ENCODE assay signal across 9 mouse cellular contexts in the genomic region with DNA sequence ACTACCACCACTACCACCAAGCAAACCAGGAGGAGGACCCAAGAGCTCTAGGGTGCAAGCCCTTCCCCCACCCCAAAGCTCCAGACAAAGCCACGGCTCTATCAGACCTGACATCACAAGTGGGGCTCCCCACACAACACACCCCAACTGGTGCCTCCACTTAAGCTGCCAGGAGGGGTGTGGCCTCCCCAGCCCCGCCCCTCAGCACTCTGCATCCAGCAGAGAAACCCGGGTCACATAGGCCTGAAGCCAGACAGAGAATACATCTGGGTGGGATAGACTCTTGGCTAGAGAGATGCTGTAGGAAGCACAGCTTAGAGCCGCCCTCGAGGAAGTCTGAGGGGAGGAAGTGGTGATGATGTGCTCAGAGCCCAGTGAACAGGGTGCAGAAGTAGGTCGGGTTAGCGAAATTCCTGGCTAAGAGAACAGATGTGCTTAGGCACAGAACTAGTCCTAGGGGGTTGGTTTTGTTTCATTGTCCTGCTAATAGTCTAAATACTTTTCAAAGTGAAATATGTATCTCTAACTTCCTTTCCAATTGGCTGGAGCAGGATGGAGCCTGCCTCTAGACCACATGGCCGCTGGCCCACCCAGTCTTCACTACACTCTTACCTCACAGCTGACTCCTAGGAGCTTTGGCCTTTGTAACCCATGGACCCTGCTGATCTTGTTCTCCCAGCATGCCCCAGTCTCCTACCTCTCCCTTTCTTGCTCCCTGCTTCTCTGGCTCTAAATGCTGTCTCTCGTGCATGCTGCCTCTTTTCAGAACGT. TPM values are rescaled to one million over a fixed set of nuclear protein-coding genes. Genes with fewer than 3 reads are reported as not detected.
DNase-seq lines count a peak whose midpoint lies in the region; ATAC-seq and TF ChIP-seq lines count a peak whose summit lies in the region.
"Had no signal": no experiment of that assay in that cellular context is flagged by ENCODE, and none has a peak within 500 bp of the region (broad histone marks: within the 10 kb centered on the region; RNA-seq: fewer than 3 reads in every experiment).

No protein-coding gene starts in this region.

- no peaks in the 10 kb centered on the region for H3K9me3 ChIP-seq in embryonic facial prominence, embryonic 14.5 days (ENCODE audit: control insufficient read depth, low read length)
- no peaks in the 10 kb centered on the region for H3K9me3 ChIP-seq in neural tube, embryonic 15.5 days (replicated peaks)
- no peaks in the 10 kb centered on the region for H3K9me3 ChIP-seq in midbrain, postnatal 0 days (ENCODE audit: low read length)

- no peaks in the 10 kb centered on the region for H3K27me3 ChIP-seq in embryonic facial prominence, embryonic 14.5 days (replicated peaks; ENCODE audit: control insufficient read depth, insufficient read depth, low read length)
- no peaks in the 10 kb centered on the region for H3K27me3 ChIP-seq in neural tube, embryonic 15.5 days (replicated peaks)
- H3K27me3 ChIP-seq in midbrain, postnatal 0 days (ENCODE audit: insufficient read depth, low read length): no peaks in the 10 kb centered on the region

- H3K36me3 ChIP-seq in embryonic facial prominence, embryonic 14.5 days (ENCODE audit: control insufficient read depth, insufficient read depth, low read length): peaks cover 71% of the 10 kb centered on the region
- H3K36me3 ChIP-seq in neural tube, embryonic 15.5 days: peaks cover 63% of the 10 kb centered on the region
- H3K36me3 ChIP-seq in midbrain, postnatal 0 days (ENCODE audit: insufficient read depth, low read length): peaks cover 49% of the 10 kb centered on the region

- no peak overlapping the region for H3K4me3 ChIP-seq in embryonic facial prominence, embryonic 14.5 days (ENCODE audit: low read depth, low read length)
- H3K4me3 ChIP-seq in neural tube, embryonic 15.5 days (replicated peaks): no peak overlapping the region
- H3K4me3 ChIP-seq in midbrain, postnatal 0 days (ENCODE audit: low read depth, low read length): no peak overlapping the region

- peak overlapping the region; percentile 1; the same call in 1 of the 2 replicates for H3K4me2 ChIP-seq in embryonic facial prominence, embryonic 14.5 days (ENCODE audit: low read depth, low read length)
- no peak overlapping the region for H3K4me2 ChIP-seq in neural tube, embryonic 15.5 days
- H3K4me2 ChIP-seq in midbrain, postnatal 0 days (ENCODE audit: low read depth, low read length, poor library complexity, severe bottlenecking): no peak overlapping the region

- H3K27ac ChIP-seq in embryonic facial prominence, embryonic 14.5 days (replicated peaks; ENCODE audit: low read depth, low read length): peak overlapping the region; percentile 72
- H3K27ac ChIP-seq in neural tube, embryonic 15.5 days (replicated peaks): peak overlapping the region; percentile 37
- H3K27ac ChIP-seq in midbrain, postnatal 0 days (ENCODE audit: low read depth, low read length): no peak overlapping the region

- ATAC-seq in embryonic facial prominence, embryonic 14.5 days (ENCODE audit: low read depth): peak; percentile 69
- ATAC-seq in neural tube, embryonic 15.5 days (ENCODE audit: low FRiP score): no peak
- no peak for ATAC-seq in midbrain, postnatal 0 days (ENCODE audit: low FRiP score)

- 30% methylated on average over 10 of the region's 10 CpGs for WGBS in embryonic facial prominence, embryonic 14.5 days
- 51% methylated on average over 10 of the region's 10 CpGs for WGBS in neural tube, embryonic 15.5 days
- 49% methylated on average over 10 of the region's 10 CpGs for WGBS in midbrain, postnatal 0 days

- 0 out of 2 replicates have a peak overlapping the region, but pooled peaks have one; percentile 38 for H3K9ac ChIP-seq in embryonic facial prominence, embryonic 14.5 days (ENCODE audit: low read depth, low read length)
- H3K9ac ChIP-seq in neural tube, embryonic 15.5 days (replicated peaks): no peak overlapping the region
- no peak overlapping the region for H3K9ac ChIP-seq in midbrain, postnatal 0 days (replicated peaks; ENCODE audit: low read length, poor library complexity, severe bottlenecking)

- peak; percentile 62 for DNase-seq in spleen, adult 12 weeks (ENCODE audit: low spot score)
- DNase-seq in spleen, adult 18-20 months: no peak
- DNase-seq in embryonic facial prominence, embryonic 14.5 days (ENCODE audit: low spot score): peak; percentile 78
- peak; percentile 69 to 78 for DNase-seq in kidney, postnatal 4 days
- no peak for DNase-seq in embryo, embryonic 9.5 days (ENCODE audit: extremely low spot score)
- no peak for DNase-seq in midbrain, postnatal 0 days (ENCODE audit: low spot score)
- DNase-seq in urinary bladder, postnatal 10 days (ENCODE audit: low spot score): no peak

- no peaks in the 10 kb centered on the region; the same call in 1 of the 2 replicates for H3K4me1 ChIP-seq in embryonic facial prominence, embryonic 14.5 days (ENCODE audit: control insufficient read depth, insufficient read depth, low read length)
- 0 out of 2 replicates have a peak, but pooled peaks cover 5% of the 10 kb centered on the region for H3K4me1 ChIP-seq in neural tube, embryonic 15.5 days
- no peaks in the 10 kb centered on the region for H3K4me1 ChIP-seq in midbrain, postnatal 0 days (ENCODE audit: insufficient read depth, low read length)

- no peak for TF ChIP-seq CTCF in midbrain, postnatal 0 days (IDR thresholded peaks at IDR 0.05)

RNA-seq across cellular contexts. Expression of a gene that starts 0.8 kb away (rescaled TPM):
- polyA plus RNA-seq in embryonic facial prominence, embryonic 14.5 days (2014; fragmentation: Nextera tagmentation; extraction: Ambion mirVana): 0.34 and 1.7 TPM in 2 replicates
- polyA plus RNA-seq in neural tube, embryonic 15.5 days (2015; fragmentation: Nextera tagmentation; extraction: Ambion mirVana): 0.35 and 0.45 TPM in 2 replicates
- total RNA-seq in midbrain, postnatal 0 days (2014; rRNA removed): not detected in 2 replicates
- polyA plus RNA-seq in midbrain, postnatal 0 days (2015; fragmentation: Nextera tagmentation; extraction: Ambion mirVana): 0.47 and 0.49 TPM in 2 replicates
- total RNA-seq: gastrocnemius, postnatal 4 days had no signal

RNA-seq across cellular contexts. Expression of a gene that starts 16.3 kb away (rescaled TPM):
- polyA plus RNA-seq in embryonic facial prominence, embryonic 14.5 days (2014; fragmentation: Nextera tagmentation; extraction: Ambion mirVana): 24.1 and 32.1 TPM in 2 replicates
- 21.0 and 23.4 TPM in 2 replicates for polyA plus RNA-seq in neural tube, embryonic 15.5 days (2015; fragmentation: Nextera tagmentation; extraction: Ambion mirVana)
- 95.5 and 103 TPM in 2 replicates for total RNA-seq in midbrain, postnatal 0 days (2014; rRNA removed)
- 18.4 and 19.1 TPM in 2 replicates for polyA plus RNA-seq in midbrain, postnatal 0 days (2015; fragmentation: Nextera tagmentation; extraction: Ambion mirVana)

RNA-seq across cellular contexts. Expression of a gene that starts 16.4 kb away (rescaled TPM):
- polyA plus RNA-seq in embryonic facial prominence, embryonic 14.5 days (2014; fragmentation: Nextera tagmentation; extraction: Ambion mirVana): 18.9 and 23.3 TPM in 2 replicates
- polyA plus RNA-seq in neural tube, embryonic 15.5 days (2015; fragmentation: Nextera tagmentation; extraction: Ambion mirVana): 12.7 and 18.3 TPM in 2 replicates
- 18.3 and 24.0 TPM in 2 replicates for total RNA-seq in midbrain, postnatal 0 days (2014; rRNA removed)
- 9.6 and 10.6 TPM in 2 replicates for polyA plus RNA-seq in midbrain, postnatal 0 days (2015; fragmentation: Nextera tagmentation; extraction: Ambion mirVana)

RNA-seq across cellular contexts. Expression of a gene that starts 21.1 kb away (rescaled TPM):
- 34.2 and 43.4 TPM in 2 replicates for polyA plus RNA-seq in embryonic facial prominence, embryonic 14.5 days (2014; fragmentation: Nextera tagmentation; extraction: Ambion mirVana)
- 15.9 and 18.6 TPM in 2 replicates for polyA plus RNA-seq in neural tube, embryonic 15.5 days (2015; fragmentation: Nextera tagmentation; extraction: Ambion mirVana)
- 25.6 and 26.3 TPM in 2 replicates for total RNA-seq in midbrain, postnatal 0 days (2014; rRNA removed)
- polyA plus RNA-seq in midbrain, postnatal 0 days (2015; fragmentation: Nextera tagmentation; extraction: Ambion mirVana): 65.2 and 65.4 TPM in 2 replicates

RNA-seq across cellular contexts. Expression of a gene that starts 24.5 kb away (rescaled TPM):
- polyA plus RNA-seq in embryonic facial prominence, embryonic 14.5 days (2014; fragmentation: Nextera tagmentation; extraction: Ambion mirVana): 101 and 111 TPM in 2 replicates
- polyA plus RNA-seq in neural tube, embryonic 15.5 days (2015; fragmentation: Nextera tagmentation; extraction: Ambion mirVana): 122 and 138 TPM in 2 replicates
- 161 and 178 TPM in 2 replicates for total RNA-seq in midbrain, postnatal 0 days (2014; rRNA removed)
- 126 TPM in 2 replicates for polyA plus RNA-seq in midbrain, postnatal 0 days (2015; fragmentation: Nextera tagmentation; extraction: Ambion mirVana)

Comparison
In these comparisons a context has a peak if more than half of its experiments do, and no peak if none do; other contexts are left out.
1. DNase-seq: peak in spleen, adult 12 weeks (single experiment), embryonic facial prominence, embryonic 14.5 days (single experiment) and kidney, postnatal 4 days (2 of 2); none in spleen, adult 18-20 months (0 of 2), embryo, embryonic 9.5 days (single experiment), midbrain, postnatal 0 days (single experiment) and urinary bladder, postnatal 10 days (single experiment).